Comparison of ENCODE assay signal across 8 mouse cellular contexts in genomic region chr2:165886857-165887628, GRCm38 (mm10). TPM values are rescaled to one million over a fixed set of nuclear protein-coding genes. Genes with fewer than 3 reads are reported as not detected.
DNase-seq lines count a peak whose midpoint lies in the region; ATAC-seq and TF ChIP-seq lines count a peak whose summit lies in the region.

No protein-coding gene starts in this region.

- H3K4me2 ChIP-seq in lung, embryonic 16.5 days (ENCODE audit: low read depth, low read length): no peak overlapping the region
- peak overlapping the region; percentile 33 for H3K4me2 ChIP-seq in limb, embryonic 13.5 days (replicated peaks)

- H3K4me1 ChIP-seq in lung, embryonic 16.5 days (replicated peaks; ENCODE audit: control insufficient read depth, insufficient read depth, low read length): peaks cover 64% of the 10 kb centered on the region
- H3K4me1 ChIP-seq in limb, embryonic 13.5 days: peaks cover 82% of the 10 kb centered on the region
- H3K4me1 ChIP-seq in small intestine, adult 2 months (ENCODE audit: control insufficient read depth, insufficient read depth, insufficient read length, low read length): peaks cover 61% of the 10 kb centered on the region

- no peak for TF ChIP-seq POLR2A in small intestine, adult 2 months (IDR thresholded peaks at IDR 0.05; ENCODE audit: low read depth, low read length)

- no peak overlapping the region for H3K4me3 ChIP-seq in lung, embryonic 16.5 days (ENCODE audit: low read length)
- H3K4me3 ChIP-seq in limb, embryonic 13.5 days: no peak overlapping the region
- peak overlapping the region; percentile 24; the same call in 1 of the 2 replicates for H3K4me3 ChIP-seq in small intestine, adult 2 months (ENCODE audit: low read depth, low read length)

- H3K27ac ChIP-seq in lung, embryonic 16.5 days (ENCODE audit: low read length): peak overlapping the region; percentile 100
- H3K27ac ChIP-seq in limb, embryonic 13.5 days: peak overlapping the region; percentile 99
- H3K27ac ChIP-seq in small intestine, adult 2 months (ENCODE audit: insufficient read depth, low read depth, low read length): peak overlapping the region; percentile 97

- H3K36me3 ChIP-seq in lung, embryonic 16.5 days (ENCODE audit: control insufficient read depth, insufficient read depth, low read length): no peaks in the 10 kb centered on the region
- no peaks in the 10 kb centered on the region for H3K36me3 ChIP-seq in limb, embryonic 13.5 days
- no peaks in the 10 kb centered on the region for H3K36me3 ChIP-seq in small intestine, adult 2 months (ENCODE audit: control insufficient read depth, insufficient read depth, low read length)

- no peak for DNase-seq in lung, postnatal 14 days
- DNase-seq in embryo, embryonic 10 days (ENCODE audit: low spot score): peak; percentile 77
- peak; percentile 41 for DNase-seq in heart, postnatal 4 days
- no peak for DNase-seq in spleen, adult 18-20 months
- no peak for DNase-seq in thymus, postnatal 4 days

- TF ChIP-seq CTCF in small intestine, adult 2 months (IDR thresholded peaks at IDR 0.05; ENCODE audit: extremely low read depth, insufficient read length, insufficient replicate concordance, low read depth, low read length): no peak

- H3K9ac ChIP-seq in lung, embryonic 16.5 days (ENCODE audit: low read length): peak overlapping the region; percentile 79
- H3K9ac ChIP-seq in limb, embryonic 13.5 days: peak overlapping the region; percentile 67; the same call in 1 of the 2 replicates

- WGBS in lung, embryonic 16.5 days: 9% methylated on average over 25 of the region's 25 CpGs
- 10% methylated on average over 25 of the region's 25 CpGs for WGBS in limb, embryonic 13.5 days
- WGBS in small intestine, adult 2 months: 28% methylated on average over 25 of the region's 25 CpGs

- no peaks in the 10 kb centered on the region for H3K9me3 ChIP-seq in lung, embryonic 16.5 days (ENCODE audit: control insufficient read depth, low read length)
- no peaks in the 10 kb centered on the region for H3K9me3 ChIP-seq in limb, embryonic 13.5 days

- H3K27me3 ChIP-seq in lung, embryonic 16.5 days (ENCODE audit: control insufficient read depth, insufficient read depth, low read depth, low read length): no peaks in the 10 kb centered on the region
- no peaks in the 10 kb centered on the region for H3K27me3 ChIP-seq in limb, embryonic 13.5 days
- no peaks in the 10 kb centered on the region for H3K27me3 ChIP-seq in small intestine, adult 2 months (ENCODE audit: control insufficient read depth, insufficient read depth, low read length)

- ATAC-seq in lung, embryonic 16.5 days (ENCODE audit: low read depth): no peak
- no peak for ATAC-seq in limb, embryonic 13.5 days (ENCODE audit: low FRiP score, low read depth)

RNA-seq across cellular contexts. Expression of gene Zmynd8, which starts 11.8 kb away (rescaled TPM):
- polyA plus RNA-seq in lung, embryonic 16.5 days (2015; fragmentation: Nextera tagmentation; extraction: Ambion mirVana): 40.6 and 48.7 TPM in 2 replicates
- total RNA-seq in heart, postnatal 4 days (2021): 10 to 100 TPM; 49.5 to 50.4 TPM
- polyA plus RNA-seq in limb, embryonic 13.5 days (2015; fragmentation: Nextera tagmentation; extraction: Ambion mirVana): 59.4 and 65.7 TPM in 2 replicates
- polyA plus RNA-seq in small intestine, adult 2 months (2012; rRNA removed): 9.7 and 17.4 TPM in 2 replicates

Comparison
In these comparisons a context has a peak if more than half of its experiments do, and no peak if none do; other contexts are left out.
1. DNase-seq: peak in embryo, embryonic 10 days (single experiment) and heart, postnatal 4 days (single experiment); none in lung, postnatal 14 days (single experiment), spleen, adult 18-20 months (0 of 2) and thymus, postnatal 4 days (single experiment).
2. Peak in every context shown above with its lines, with median percentiles within 50 percentile points of each other: H3K27ac ChIP-seq.